Mouse (Mus musculus) liver, embryonic 13.5 days (tissue): ENCODE data around the gene Skp1a. TPM values are rescaled to one million over a fixed set of nuclear protein-coding genes. Genes with fewer than 3 reads are reported as not detected.

Experiments
- ATAC-seq: fragments of 200-750 bp; cut with Nextera tagmentation; 2 replicates; pipeline ENCODE4 v1.8.0; 2017; ENCODE audit warnings: low read depth, mild to moderate bottlenecking, moderate number of reproducible peaks, moderate library complexity
- DNase-seq: peaks from one replicate; pipeline ENCODE4 v3.0.0; 2022
- H3K27ac ChIP-seq: fragments of 300-500 bp; sonication (generic); 2 replicates; pipeline ENCODE4 v1.5.1; 2015; ENCODE audit warnings: moderate library complexity, mild to moderate bottlenecking, inconsistent platforms
- H3K27me3 ChIP-seq: fragments of 300-500 bp; sonication (generic); 2 replicates; pipeline ENCODE4 v1.6.1; 2015; ENCODE audit warnings: mild to moderate bottlenecking, inconsistent platforms
- H3K36me3 ChIP-seq: fragments of 300-500 bp; sonication (generic); 2 replicates; pipeline ENCODE4 v1.6.1; 2015; ENCODE audit warnings: mild to moderate bottlenecking, inconsistent platforms
- H3K4me1 ChIP-seq: fragments of 300-500 bp; sonication (generic); replicated peaks from 2 replicates; pipeline ENCODE4 v1.6.1; 2015; ENCODE audit warnings: inconsistent platforms
- H3K4me2 ChIP-seq: fragments of 300-500 bp; sonication (generic); 2 replicates; pipeline ENCODE4 v1.6.1; 2015; ENCODE audit warnings: inconsistent platforms, mild to moderate bottlenecking, moderate library complexity
- H3K4me3 ChIP-seq: fragments of 300-500 bp; sonication (generic); replicated peaks from 2 replicates; pipeline ENCODE4 v1.5.1; 2015; ENCODE audit warnings: mild to moderate bottlenecking, inconsistent platforms
- H3K9ac ChIP-seq: fragments of 300-500 bp; sonication (generic); 2 replicates; pipeline ENCODE4 v1.6.1; 2015; ENCODE audit warnings: mild to moderate bottlenecking, inconsistent platforms
- H3K9me3 ChIP-seq: fragments of 300-500 bp; sonication (generic); replicated peaks from 2 replicates; pipeline ENCODE4 v1.6.1; 2016; ENCODE audit warnings: inconsistent platforms
- WGBS: fragments of 180-500 bp; shearing (Covaris S2); methylation state at CpG from one replicate; pipeline ENCODE4 v1.1.7; 2015; ENCODE audit not compliant: insufficient replicate concordance; 5-methylcytosine and 5-hydroxymethylcytosine counted together
- polyA plus RNA-seq: library from polyadenylated mRNA; unstranded; fragments of >200 nt; fragmentation: Nextera tagmentation; extraction: Ambion mirVana; gene quantifications from 2 replicates; pipeline ENCODE4 v1.2.1, GENCODE M21; 2015

Gene Skp1a
- polyA plus RNA-seq, 1 experiment from 2014 or later = 377 TPM

GRCm38 (mm10) chr11:52279611-52280145 lies 47.9 kb downstream of the Skp1a start:
- Histone ChIP-seq H3K36me3 (no peaks in the 10 kb centered on the region; the same call in 1 of the 2 replicates), H3K27me3 (peaks cover 59% of the 10 kb centered on the region), H3K27ac (no peak overlapping the region), H3K4me1 (peaks cover 20% of the 10 kb centered on the region), H3K9me3 (no peaks in the 10 kb centered on the region), H3K4me3 (no peak overlapping the region), H3K9ac (no peak overlapping the region), H3K4me2 (no peak overlapping the region)
- 79% methylated on average over 8 of the region's 8 CpGs for WGBS
- DNase-seq (no peak), ATAC-seq (no peak)

GRCm38 (mm10) chr11:52280566-52281455 lies 49.0 kb downstream of the Skp1a start:
- peaks cover 20% of the 10 kb centered on the region for H3K4me1 ChIP-seq
- H3K4me2 ChIP-seq = no peak overlapping the region
- H3K27ac ChIP-seq = no peak overlapping the region
- H3K9me3 ChIP-seq = no peaks in the 10 kb centered on the region
- H3K9ac ChIP-seq = no peak overlapping the region
- H3K36me3 ChIP-seq = no peaks in the 10 kb centered on the region; the same call in 1 of the 2 replicates
- ATAC-seq (no peak), DNase-seq (no peak)
- peaks cover 70% of the 10 kb centered on the region for H3K27me3 ChIP-seq
- 73% methylated on average over 11 of the region's 11 CpGs for WGBS
- H3K4me3 ChIP-seq = no peak overlapping the region

GRCm38 (mm10) chr11:52281568-52282328 lies 50.0 kb downstream of the Skp1a start:
- Histone ChIP-seq H3K27me3 (peaks cover 79% of the 10 kb centered on the region), H3K4me1 (peaks cover 20% of the 10 kb centered on the region), H3K4me3 (0 out of 2 replicates have a peak overlapping the region, but pooled peaks have one; percentile 62), H3K9me3 (no peaks in the 10 kb centered on the region), H3K36me3 (no peaks in the 10 kb centered on the region; the same call in 1 of the 2 replicates), H3K9ac (no peak overlapping the region), H3K4me2 (peak overlapping the region; percentile 81; the same call in 1 of the 2 replicates), H3K27ac (no peak overlapping the region)
- no peak for ATAC-seq
- 46% methylated on average over 19 of the region's 19 CpGs for WGBS
- no peak for DNase-seq

- Histone ChIP-seq H3K9ac (peak overlapping the region; percentile 42; the same call in 1 of the 2 replicates), H3K27ac (no peak overlapping the region), H3K9me3 (no peaks in the 10 kb centered on the region), H3K4me1 (peaks cover 20% of the 10 kb centered on the region), H3K27me3 (peaks cover 80% of the 10 kb centered on the region), H3K36me3 (no peaks in the 10 kb centered on the region; the same call in 1 of the 2 replicates), H3K4me3 (peak overlapping the region; percentile 62), H3K4me2 (peak overlapping the region; percentile 81)
- DNase-seq (no peak), ATAC-seq (no peak)
- WGBS = 2% methylated on average over 19 of the region's 19 CpGs
These were observed 50.6 kb downstream of the Skp1a start for GRCm38 (mm10) chr11:52282420-52282773.

- peak; percentile 26 for DNase-seq
- Histone ChIP-seq H3K4me3 (peak within 1 kb of the TSS; percentile 62), H3K4me1 (peaks cover 20% of the 10 kb centered on the region), H3K9ac (peak within 1 kb of the TSS; percentile 42), H3K9me3 (no peaks in the 10 kb centered on the region), H3K36me3 (no peaks in the 10 kb centered on the region), H3K4me2 (peak within 1 kb of the TSS; percentile 81), H3K27me3 (peaks cover 75% of the 10 kb centered on the region), H3K27ac (no peak within 1 kb of the TSS)
- 1% methylated on average over 87 of the region's 97 CpGs for WGBS
- ATAC-seq = peak; percentile 70
These were observed 51.2 kb downstream of the Skp1a start, which contains the start of gene Tcf7 for GRCm38 (mm10) chr11:52282774-52283595. Tcf7 (minus strand) TSS chr11:52283014.

- no peak for DNase-seq
- peak overlapping the region; percentile 81 for H3K4me2 ChIP-seq
- peak; percentile 21; the same call in 1 of the 2 replicates for ATAC-seq
- H3K36me3 ChIP-seq = no peaks in the 10 kb centered on the region
- H3K4me1 ChIP-seq = peaks cover 20% of the 10 kb centered on the region
- H3K27me3 ChIP-seq = peaks cover 75% of the 10 kb centered on the region
- 12% methylated on average over 44 of the region's 44 CpGs for WGBS
- H3K9ac ChIP-seq = no peak overlapping the region
- H3K9me3 ChIP-seq = no peaks in the 10 kb centered on the region
- H3K4me3 ChIP-seq = peak overlapping the region; percentile 62
- no peak overlapping the region for H3K27ac ChIP-seq
These were observed 52.1 kb downstream of the Skp1a start for GRCm38 (mm10) chr11:52283596-52284571.

- no peaks in the 10 kb centered on the region for H3K9me3 ChIP-seq
- peaks cover 57% of the 10 kb centered on the region for H3K27me3 ChIP-seq
- H3K4me1 ChIP-seq = peaks cover 20% of the 10 kb centered on the region
- H3K27ac ChIP-seq = no peak overlapping the region
- ATAC-seq (no peak), DNase-seq (no peak)
- H3K9ac ChIP-seq = no peak overlapping the region
- 49% methylated on average over 16 of the region's 16 CpGs for WGBS
- H3K36me3 ChIP-seq = no peaks in the 10 kb centered on the region
- H3K4me2 ChIP-seq = no peak overlapping the region
- no peak overlapping the region for H3K4me3 ChIP-seq
These were observed 54.6 kb downstream of the Skp1a start for GRCm38 (mm10) chr11:52286301-52286957.

GRCm38 (mm10) chr11:52286958-52287305 lies 55.1 kb downstream of the Skp1a start:
- peaks cover 20% of the 10 kb centered on the region for H3K4me1 ChIP-seq
- WGBS = 38% methylated on average over 4 of the region's 4 CpGs
- H3K27ac ChIP-seq = no peak overlapping the region
- ATAC-seq (no peak), DNase-seq (no peak)
- H3K4me3 ChIP-seq = no peak overlapping the region
- no peak overlapping the region for H3K9ac ChIP-seq
- no peaks in the 10 kb centered on the region for H3K36me3 ChIP-seq
- no peaks in the 10 kb centered on the region for H3K9me3 ChIP-seq
- no peak overlapping the region for H3K4me2 ChIP-seq
- H3K27me3 ChIP-seq = peaks cover 52% of the 10 kb centered on the region

GRCm38 (mm10) chr11:52292346-52292745 lies 60.6 kb downstream of the Skp1a start:
- no peak overlapping the region for H3K4me2 ChIP-seq
- no peaks in the 10 kb centered on the region for H3K9me3 ChIP-seq
- H3K9ac ChIP-seq = no peak overlapping the region
- ATAC-seq (no peak), DNase-seq (no peak)
- H3K4me3 ChIP-seq = no peak overlapping the region
- H3K27me3 ChIP-seq = no peaks in the 10 kb centered on the region
- 54% methylated on average over 7 of the region's 7 CpGs for WGBS
- H3K4me1 ChIP-seq = no peaks in the 10 kb centered on the region
- no peaks in the 10 kb centered on the region for H3K36me3 ChIP-seq
- H3K27ac ChIP-seq = no peak overlapping the region
